Mouse (Mus musculus) c-Kit-negative CD71-positive TER-119-positive erythroid progenitor cells, embryonic 14.5 days (primary cell): ENCODE measurements around the gene Cdkl4.
A peak's percentile ranks its signal among the peaks of the same experiment; 100 is the strongest.

ENCODE experiments used
- DNase-seq: peaks from one replicate; pipeline ENCODE4 v3.0.0-alpha.2; 2013; ENCODE audit warnings: low read depth, low spot score

Cdkl4 gene

GRCm38 (mm10) chr17:80480031-80480854 is 97.4 kb downstream of the Cdkl4 start, which contains the start of gene Sos1:
Sos1 (minus strand) TSS chr17:80480453.
- peak; percentile 76 for DNase-seq

GRCm38 (mm10) chr17:80479295-80480030 is 98.2 kb downstream of the Cdkl4 start:
- no peak for DNase-seq

DNA sequence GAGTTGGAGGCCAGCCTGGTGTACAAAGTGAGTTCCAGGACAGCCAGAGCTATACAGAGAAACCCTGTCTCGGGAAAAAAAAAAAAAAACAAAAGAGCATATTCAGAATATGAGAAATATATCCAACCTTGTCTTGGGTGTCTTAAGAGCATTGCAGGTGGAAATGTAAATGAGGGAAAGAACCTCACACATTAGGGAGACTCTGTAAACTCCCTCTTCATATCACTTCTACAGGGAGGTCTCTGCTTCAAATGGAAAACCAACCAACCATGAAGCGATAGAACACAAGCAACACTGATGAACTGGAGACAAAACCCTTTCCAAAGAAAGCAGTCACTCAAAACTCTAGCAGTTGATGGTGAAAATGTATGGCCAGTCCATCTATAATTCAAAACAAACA is 99.9 kb downstream of the Cdkl4 start:
- no peak for DNase-seq

GRCm38 (mm10) chr17:80476496-80476895 is 101.1 kb downstream of the Cdkl4 start:
- DNase-seq, result no peak
